Mouse (Mus musculus): Measurements from ENCODE around the gene Txndc12. TPM values are rescaled to one million over a fixed set of nuclear protein-coding genes. Genes with fewer than 3 reads are reported as not detected.

Gene Txndc12
- polyA plus RNA-seq, 1 experiment = 0.05 TPM

DNA sequence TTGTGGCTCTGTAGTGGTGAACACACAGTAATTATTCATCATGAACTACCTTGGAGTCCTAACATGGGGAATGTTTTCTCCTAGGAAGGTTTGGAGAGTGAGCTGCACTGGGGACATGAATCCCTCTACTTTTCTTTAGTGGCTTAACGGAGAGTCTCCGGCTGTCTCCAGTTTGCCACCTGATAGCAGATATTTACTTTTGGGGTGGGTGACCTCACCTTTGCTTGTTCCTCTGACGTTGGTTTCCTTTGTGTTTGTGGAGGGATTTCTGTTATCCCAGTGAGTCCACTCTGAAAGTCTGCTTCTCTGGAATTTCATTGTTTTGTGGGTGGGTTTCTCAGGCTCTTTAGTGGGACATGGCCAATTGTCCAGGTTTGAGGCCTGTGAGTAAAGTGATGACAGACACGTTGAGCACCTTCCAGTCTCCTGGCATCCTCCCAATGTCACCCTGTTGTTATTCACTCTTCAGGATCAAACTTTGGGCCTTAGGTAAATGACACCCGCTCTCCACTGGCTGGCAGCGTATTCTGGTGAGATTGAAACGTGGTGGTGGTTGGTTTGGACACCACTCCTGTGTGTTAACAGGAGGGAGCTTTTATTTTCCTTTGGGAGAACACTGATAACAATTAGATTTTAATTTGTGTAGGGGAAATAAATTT is 7.6 kb downstream of the Txndc12 start:
- Histone ChIP-seq H3K27me3 (ENCODE audit: control insufficient read depth) (no peaks in the 10 kb centered on the region), H3K4me1 (ENCODE audit: control insufficient read depth) (peaks cover 9% of the 10 kb centered on the region), H3K36me3 (ENCODE audit: control insufficient read depth) (no peaks in the 10 kb centered on the region), H3K9me3 (ENCODE audit: control insufficient read depth, low read length) (no peaks in the 10 kb centered on the region), H3K4me3 (replicated peaks) (no peak overlapping the region)
- TF ChIP-seq TAL1 (IDR thresholded peaks at IDR 0.05; ENCODE audit: low read length) (no peak), GATA1 (IDR thresholded peaks at IDR 0.05; ENCODE audit: low read length) (no peak)

DNA sequence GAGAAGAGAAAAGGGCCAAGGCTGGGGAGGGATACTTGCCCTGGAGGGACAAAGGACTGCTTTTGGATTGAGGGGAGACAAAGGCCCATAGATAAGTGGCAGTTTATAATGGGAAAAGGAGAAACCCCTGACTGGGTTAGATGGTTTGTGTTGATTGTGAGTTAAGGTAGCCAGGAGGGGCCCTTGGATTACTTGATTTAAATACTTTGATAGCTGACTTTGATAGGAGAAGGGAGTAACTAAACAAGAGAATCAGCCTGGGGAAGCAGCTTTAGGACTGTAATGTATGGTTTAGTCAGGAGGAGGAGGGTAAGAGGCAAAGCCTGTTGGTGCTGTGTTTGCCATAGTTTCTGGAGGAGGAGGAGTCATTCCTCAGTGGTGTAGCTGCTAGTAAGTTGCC is 8.9 kb downstream of the Txndc12 start:
- Histone ChIP-seq H3K4me1 (ENCODE audit: control insufficient read depth) (peaks cover 17% of the 10 kb centered on the region), H3K36me3 (ENCODE audit: control insufficient read depth) (no peaks in the 10 kb centered on the region), H3K9me3 (ENCODE audit: control insufficient read depth, low read length) (no peaks in the 10 kb centered on the region), H3K27me3 (ENCODE audit: control insufficient read depth) (no peaks in the 10 kb centered on the region), H3K4me3 (replicated peaks) (no peak overlapping the region)
- TF ChIP-seq GATA1 (IDR thresholded peaks at IDR 0.05; ENCODE audit: low read length) (no peak), TAL1 (IDR thresholded peaks at IDR 0.05; ENCODE audit: low read length) (no peak)

DNA sequence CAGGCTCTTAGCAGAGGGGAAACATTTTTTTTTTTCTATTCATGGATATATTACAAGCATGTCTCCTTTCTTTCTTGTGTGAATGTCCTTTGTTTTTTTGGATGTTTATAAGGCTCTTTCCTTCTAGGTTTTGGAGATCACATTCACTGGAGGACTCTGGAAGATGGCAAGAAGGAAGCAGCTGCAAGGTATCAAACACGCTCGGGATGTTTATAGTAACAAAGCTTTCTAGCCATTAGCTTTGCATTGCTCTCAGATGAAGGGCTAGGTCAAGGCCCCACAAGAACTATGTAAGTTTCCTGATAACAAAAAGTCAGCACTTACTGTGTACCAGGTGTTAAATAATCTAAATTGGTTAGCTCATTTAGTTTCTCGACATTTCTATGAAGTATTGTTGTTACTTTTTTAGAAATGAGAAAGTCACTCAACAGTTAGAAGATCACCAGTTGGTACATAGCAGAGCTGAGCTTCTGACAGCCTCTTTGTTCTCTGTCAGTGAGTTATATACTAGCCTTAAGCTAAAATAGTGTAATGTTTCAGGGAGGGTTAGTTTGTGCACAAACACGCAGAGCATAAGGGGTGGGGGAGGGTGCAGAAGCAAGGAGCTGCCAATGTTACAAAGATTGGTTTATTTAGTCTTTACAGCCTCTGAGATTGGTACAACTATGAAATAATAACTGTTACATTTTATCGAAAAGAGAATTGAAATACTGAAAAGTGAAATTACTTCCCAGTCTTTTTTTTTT is 11.6 kb downstream of the Txndc12 start:
- peaks cover 8% of the 10 kb centered on the region for H3K36me3 ChIP-seq (ENCODE audit: control insufficient read depth)
- H3K27me3 ChIP-seq (ENCODE audit: control insufficient read depth) = no peaks in the 10 kb centered on the region
- H3K4me3 ChIP-seq (replicated peaks) = no peak overlapping the region
- TF ChIP-seq GATA1 (IDR thresholded peaks at IDR 0.05; ENCODE audit: low read length) (no peak), TAL1 (IDR thresholded peaks at IDR 0.05; ENCODE audit: low read length) (no peak)
- H3K4me1 ChIP-seq (ENCODE audit: control insufficient read depth) = peaks cover 31% of the 10 kb centered on the region
- H3K9me3 ChIP-seq (ENCODE audit: control insufficient read depth, low read length) = no peaks in the 10 kb centered on the region

DNA sequence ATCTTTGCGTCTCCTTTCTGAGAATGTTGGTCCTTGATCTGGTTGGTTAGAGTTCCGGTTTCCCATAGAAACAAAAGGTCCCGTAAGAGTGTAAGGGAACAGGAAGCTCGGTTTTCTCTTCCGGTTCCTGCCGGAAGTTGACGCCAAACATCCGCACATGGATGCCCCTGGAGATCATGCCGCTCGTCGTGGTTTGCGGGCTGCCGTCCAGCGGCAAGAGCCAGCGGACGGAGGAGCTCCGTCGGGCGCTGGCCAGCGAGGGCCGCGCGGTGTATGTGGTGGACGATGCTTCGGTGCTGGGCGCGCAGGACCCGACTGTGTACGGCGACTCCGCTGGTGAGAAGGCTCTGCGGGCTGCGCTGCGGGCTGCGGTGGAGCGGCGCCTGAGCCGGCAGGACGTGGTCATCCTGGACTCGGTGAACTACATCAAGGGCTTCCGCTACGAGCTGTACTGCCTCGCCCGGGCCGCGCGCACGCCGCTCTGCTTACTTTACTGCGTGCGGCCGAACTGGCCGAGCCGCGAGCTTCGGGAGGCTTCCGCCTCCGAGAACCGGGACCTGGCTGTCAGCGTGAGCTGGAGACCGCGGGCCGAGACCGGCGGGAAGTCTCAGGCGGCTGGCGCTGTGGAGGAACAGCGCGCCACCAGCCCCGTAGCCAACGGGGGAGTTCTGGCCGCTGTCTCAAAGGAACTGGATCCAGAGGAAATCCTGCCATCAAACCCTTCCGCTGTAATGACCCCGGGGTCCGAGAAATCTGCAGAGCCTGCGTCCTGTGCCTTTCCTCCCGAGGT is 13.5 kb downstream of the Txndc12 start, which contains the start of gene Kti12:
TSS of gene Kti12 (plus strand) at position 71 of the 790 bp plus-strand sequence.
- no peak for TF ChIP-seq TAL1 (IDR thresholded peaks at IDR 0.05; ENCODE audit: low read length)
- TF ChIP-seq GATA1 (IDR thresholded peaks at IDR 0.05; ENCODE audit: low read length) = no peak
- Histone ChIP-seq H3K4me1 (ENCODE audit: control insufficient read depth) (peaks cover 33% of the 10 kb centered on the region), H3K36me3 (ENCODE audit: control insufficient read depth) (peaks cover 11% of the 10 kb centered on the region), H3K9me3 (ENCODE audit: control insufficient read depth, low read length) (no peaks in the 10 kb centered on the region), H3K4me3 (replicated peaks) (peak within 1 kb of the TSS; percentile 89), H3K27me3 (ENCODE audit: control insufficient read depth) (no peaks in the 10 kb centered on the region)

DNA sequence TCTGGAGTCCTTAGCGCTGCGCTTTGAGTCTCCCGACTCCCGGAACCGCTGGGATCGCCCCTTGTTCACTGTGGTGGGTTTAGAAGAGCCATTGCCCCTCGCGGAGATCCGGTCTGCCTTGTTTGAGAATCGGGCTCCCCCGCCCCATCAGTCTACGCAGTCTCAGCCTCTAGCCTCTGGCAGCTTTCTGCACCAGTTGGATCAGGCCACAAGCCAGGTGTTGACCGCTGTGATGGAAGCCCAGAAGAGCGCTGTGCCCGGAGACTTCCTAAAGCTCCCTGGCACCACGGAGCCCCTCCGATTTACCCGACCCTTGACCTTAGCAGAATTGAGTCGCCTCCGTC is 14.1 kb downstream of the Txndc12 start, which contains the start of gene A730015C16Rik:
TSS of gene A730015C16Rik (minus strand) at position 115 of the 344 bp plus-strand sequence.
- TF ChIP-seq GATA1 (IDR thresholded peaks at IDR 0.05; ENCODE audit: low read length) = no peak
- TF ChIP-seq TAL1 (IDR thresholded peaks at IDR 0.05; ENCODE audit: low read length) = no peak
- Histone ChIP-seq H3K36me3 (ENCODE audit: control insufficient read depth) (peaks cover 12% of the 10 kb centered on the region), H3K9me3 (ENCODE audit: control insufficient read depth, low read length) (no peaks in the 10 kb centered on the region)

DNA sequence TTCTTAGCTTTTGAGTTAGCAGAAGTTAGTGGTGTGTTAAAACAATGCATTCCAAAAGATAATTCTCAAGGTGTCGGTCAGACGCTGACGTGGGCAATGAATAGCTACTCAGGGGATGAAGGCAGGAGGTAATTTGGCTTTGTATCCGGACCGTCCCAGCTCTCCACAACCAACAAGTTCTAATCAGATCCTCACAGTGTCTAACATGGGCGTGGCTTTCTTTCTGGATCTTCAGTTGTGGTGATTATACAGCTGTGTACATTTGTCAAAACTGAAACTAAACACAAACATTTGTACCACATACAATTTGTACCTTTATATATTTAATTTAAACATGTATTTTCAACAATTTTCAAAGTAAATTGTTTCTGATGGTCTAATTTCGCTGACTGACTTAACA is 32.4 kb downstream of the Txndc12 start:
- Histone ChIP-seq H3K36me3 (ENCODE audit: control insufficient read depth) (no peaks in the 10 kb centered on the region), H3K4me1 (ENCODE audit: control insufficient read depth) (peaks cover 17% of the 10 kb centered on the region), H3K4me3 (replicated peaks) (peak overlapping the region; percentile 45), H3K9me3 (ENCODE audit: control insufficient read depth, low read length) (no peaks in the 10 kb centered on the region), H3K27me3 (ENCODE audit: control insufficient read depth) (no peaks in the 10 kb centered on the region)
- TF ChIP-seq GATA1 (IDR thresholded peaks at IDR 0.05; ENCODE audit: low read length) = peak; percentile 13; the same call in 1 of the 2 replicates
- TF ChIP-seq TAL1 (IDR thresholded peaks at IDR 0.05; ENCODE audit: low read length) = no peak

More for the DNA sequence above, 14.1 kb downstream of the Txndc12 start, which contains the start of gene A730015C16Rik:
- H3K4me3 ChIP-seq (replicated peaks) = peak within 1 kb of the TSS; percentile 89
- no peaks in the 10 kb centered on the region for H3K27me3 ChIP-seq (ENCODE audit: control insufficient read depth)
- H3K4me1 ChIP-seq (ENCODE audit: control insufficient read depth) = peaks cover 28% of the 10 kb centered on the region

DNA sequence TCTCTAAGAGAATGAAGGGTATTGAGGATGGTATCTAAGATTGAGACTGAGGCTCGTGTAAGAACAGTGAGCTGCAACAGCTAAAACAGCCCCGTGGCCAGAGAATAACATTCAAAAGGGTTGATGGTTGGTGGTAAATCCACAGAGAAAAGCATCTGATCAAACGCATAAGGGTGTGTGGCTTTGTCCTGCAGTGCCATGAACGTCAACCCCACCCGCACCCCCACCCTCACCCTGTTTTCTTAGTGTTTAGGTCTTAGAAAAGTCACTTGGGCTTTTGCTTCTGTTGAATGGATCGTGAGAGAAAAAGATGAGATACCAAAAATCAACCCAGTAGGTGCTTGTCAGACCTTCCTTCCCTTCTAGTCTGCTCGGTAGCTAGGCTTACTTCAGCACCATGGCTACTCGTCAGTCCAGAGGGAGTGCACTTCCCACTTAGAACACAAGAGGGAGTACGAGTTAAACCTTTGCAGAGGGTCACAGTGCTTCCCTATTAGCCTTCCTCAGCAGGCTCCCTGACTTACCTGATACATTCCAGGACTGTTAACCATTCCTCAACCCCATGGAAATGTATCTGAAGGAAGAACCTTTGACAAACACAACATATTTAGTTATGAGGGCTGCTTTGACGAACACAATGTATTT is 35.5 kb downstream of the Txndc12 start:
- no peaks in the 10 kb centered on the region for H3K36me3 ChIP-seq (ENCODE audit: control insufficient read depth)
- peaks cover 17% of the 10 kb centered on the region for H3K4me1 ChIP-seq (ENCODE audit: control insufficient read depth)
- H3K9me3 ChIP-seq (ENCODE audit: control insufficient read depth, low read length) = no peaks in the 10 kb centered on the region
- H3K4me3 ChIP-seq (replicated peaks) = no peak overlapping the region
- H3K27me3 ChIP-seq (ENCODE audit: control insufficient read depth) = no peaks in the 10 kb centered on the region
- no peak for TF ChIP-seq TAL1 (IDR thresholded peaks at IDR 0.05; ENCODE audit: low read length)
- no peak for TF ChIP-seq GATA1 (IDR thresholded peaks at IDR 0.05; ENCODE audit: low read length)

DNA sequence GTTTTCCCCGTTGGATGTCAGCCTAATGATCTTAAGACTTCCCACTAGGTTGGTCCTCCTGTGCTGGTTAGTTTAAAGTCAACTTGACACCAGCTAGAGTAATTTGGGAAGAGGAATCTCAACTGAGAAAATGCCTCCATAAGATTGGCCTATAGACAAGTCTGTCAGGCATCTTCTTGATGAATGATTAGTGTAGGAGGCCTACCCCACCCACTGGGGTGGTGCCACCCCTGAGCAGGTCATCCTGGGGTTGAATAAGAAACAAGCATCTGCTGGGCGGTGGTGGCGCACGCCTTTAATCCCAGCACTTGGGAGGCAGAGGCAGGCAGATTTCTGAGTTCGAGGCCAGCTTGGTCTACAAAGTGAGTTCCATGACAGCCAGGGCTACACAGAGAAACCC is 39.3 kb downstream of the Txndc12 start:
- no peak for TF ChIP-seq TAL1 (IDR thresholded peaks at IDR 0.05; ENCODE audit: low read length)
- no peak for TF ChIP-seq GATA1 (IDR thresholded peaks at IDR 0.05; ENCODE audit: low read length)
- H3K4me3 ChIP-seq (replicated peaks) = no peak overlapping the region

More for the DNA sequence above, 39.3 kb downstream of the Txndc12 start:
- Histone ChIP-seq H3K36me3 (ENCODE audit: control insufficient read depth) (no peaks in the 10 kb centered on the region), H3K4me1 (ENCODE audit: control insufficient read depth) (peaks cover 6% of the 10 kb centered on the region), H3K27me3 (ENCODE audit: control insufficient read depth) (peaks cover 16% of the 10 kb centered on the region), H3K9me3 (ENCODE audit: control insufficient read depth, low read length) (no peaks in the 10 kb centered on the region)
